Mouse (Mus musculus): ENCODE data around the gene Ttc28. TPM values are rescaled to one million over a fixed set of nuclear protein-coding genes. Genes with fewer than 3 reads are reported as not detected.

The Ttc28 gene
- polyA plus RNA-seq, 1 experiment from 2014 or later, result 17.8 TPM

DNA sequence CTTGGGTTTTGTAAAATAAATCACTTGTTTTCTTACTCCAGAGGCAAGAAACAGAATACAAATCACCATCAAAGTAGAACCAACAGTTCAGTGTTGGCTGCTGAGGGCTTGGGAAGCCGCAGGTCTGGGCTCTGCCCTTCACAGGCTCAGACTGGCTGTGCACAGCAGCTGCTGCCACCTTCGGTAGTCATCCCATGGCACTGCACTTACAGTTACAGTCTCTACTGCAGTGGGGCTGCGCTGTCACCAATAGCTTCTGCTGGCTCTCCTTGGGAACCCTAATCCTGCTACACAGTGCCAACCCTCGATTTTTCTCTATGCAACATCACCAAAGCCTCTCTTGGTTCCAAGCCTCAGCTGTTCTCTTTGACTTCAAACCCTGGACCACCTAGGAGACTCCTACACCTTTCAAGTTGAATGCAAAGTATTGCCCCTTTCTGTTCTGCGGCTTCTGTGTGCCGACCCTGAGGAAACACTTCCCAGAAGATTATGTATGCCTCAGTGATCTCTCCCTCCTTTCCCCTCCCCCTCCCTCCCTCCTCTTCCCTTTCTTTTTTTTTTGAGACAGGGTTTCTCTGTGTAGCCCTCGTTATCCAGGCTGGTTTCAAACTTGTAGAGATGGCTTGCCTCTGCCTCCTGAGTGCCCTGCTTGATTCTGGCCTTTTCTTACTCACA lies 17.6 kb downstream of the Ttc28 start:
- Histone ChIP-seq H3K9ac (replicated peaks; ENCODE audit: low read depth, low read length) (no peak overlapping the region), H3K27me3 (ENCODE audit: control insufficient read depth, insufficient read depth, low read length) (no peaks in the 10 kb centered on the region), H3K9me3 (ENCODE audit: control insufficient read depth, low read depth, low read length) (no peaks in the 10 kb centered on the region), H3K4me1 (ENCODE audit: control insufficient read depth, insufficient read depth, low read length) (no peaks in the 10 kb centered on the region), H3K36me3 (ENCODE audit: control insufficient read depth, insufficient read depth, low read length) (peaks cover 14% of the 10 kb centered on the region; the same call in 1 of the 2 replicates), H3K4me3 (ENCODE audit: low read depth, low read length) (no peak overlapping the region), H3K27ac (ENCODE audit: low read length) (no peak overlapping the region), H3K4me2 (replicated peaks; ENCODE audit: low read depth, low read length) (no peak overlapping the region)
- 58% methylated on average over 7 of the region's 7 CpGs for WGBS
- no peak for ATAC-seq (ENCODE audit: insufficient number of reproducible peaks, insufficient read depth, low FRiP score, low read depth)

DNA sequence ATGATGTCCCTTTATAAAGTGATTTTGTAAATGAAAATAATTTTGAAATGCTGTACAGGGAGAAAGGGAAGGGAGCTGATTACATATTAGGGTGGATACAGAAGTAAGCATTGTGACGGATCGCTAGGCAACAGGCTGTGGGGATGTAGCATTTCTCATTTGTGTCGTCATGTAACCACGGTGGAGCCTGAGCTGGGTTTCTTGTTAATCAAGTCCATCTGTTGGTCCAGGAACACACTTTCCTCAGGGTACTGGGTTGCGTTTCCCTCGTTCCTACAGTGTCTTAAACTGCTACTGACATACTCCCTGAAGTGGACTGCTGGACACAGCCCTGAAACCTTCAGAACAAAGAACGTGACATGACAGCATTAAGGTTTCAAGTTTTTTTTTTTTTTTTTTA lies 18.6 kb downstream of the Ttc28 start:
- no peak for ATAC-seq (ENCODE audit: insufficient number of reproducible peaks, insufficient read depth, low FRiP score, low read depth)
- Histone ChIP-seq H3K9ac (replicated peaks; ENCODE audit: low read depth, low read length) (no peak overlapping the region), H3K4me1 (ENCODE audit: control insufficient read depth, insufficient read depth, low read length) (no peaks in the 10 kb centered on the region), H3K4me2 (replicated peaks; ENCODE audit: low read depth, low read length) (no peak overlapping the region), H3K9me3 (ENCODE audit: control insufficient read depth, low read depth, low read length) (no peaks in the 10 kb centered on the region), H3K27ac (ENCODE audit: low read length) (no peak overlapping the region), H3K36me3 (ENCODE audit: control insufficient read depth, insufficient read depth, low read length) (peaks cover 12% of the 10 kb centered on the region; the same call in 1 of the 2 replicates), H3K27me3 (ENCODE audit: control insufficient read depth, insufficient read depth, low read length) (no peaks in the 10 kb centered on the region), H3K4me3 (ENCODE audit: low read depth, low read length) (no peak overlapping the region)
- WGBS, result 73% methylated on average over 7 of the region's 7 CpGs

DNA sequence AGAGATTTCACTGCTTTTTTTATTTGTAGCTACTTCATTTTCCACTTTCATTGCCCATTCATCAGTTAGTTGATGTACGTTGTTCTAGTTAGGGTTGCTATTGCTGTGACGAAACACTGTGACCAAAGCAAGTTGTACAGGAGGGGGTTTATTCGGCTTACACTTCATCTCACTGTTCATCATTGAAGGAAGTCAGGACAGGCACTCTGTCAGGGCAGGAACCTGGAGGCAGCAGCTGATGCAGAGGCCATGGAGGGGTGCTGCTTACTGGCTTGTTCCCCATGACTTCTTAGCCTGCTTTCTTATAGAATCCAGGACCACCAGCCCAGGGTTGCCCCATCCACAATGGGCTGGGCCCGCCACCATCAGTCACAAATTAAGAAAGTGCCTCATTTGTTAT lies 19.2 kb downstream of the Ttc28 start:
- no peaks in the 10 kb centered on the region for H3K9me3 ChIP-seq (ENCODE audit: control insufficient read depth, low read depth, low read length)
- H3K27me3 ChIP-seq (ENCODE audit: control insufficient read depth, insufficient read depth, low read length), result no peaks in the 10 kb centered on the region
- no peak overlapping the region for H3K9ac ChIP-seq (replicated peaks; ENCODE audit: low read depth, low read length)
- H3K4me2 ChIP-seq (replicated peaks; ENCODE audit: low read depth, low read length), result no peak overlapping the region
- H3K36me3 ChIP-seq (ENCODE audit: control insufficient read depth, insufficient read depth, low read length), result peaks cover 11% of the 10 kb centered on the region; the same call in 1 of the 2 replicates
- no peak for ATAC-seq (ENCODE audit: insufficient number of reproducible peaks, insufficient read depth, low FRiP score, low read depth)
- H3K4me3 ChIP-seq (ENCODE audit: low read depth, low read length), result no peak overlapping the region
- 94% methylated on average over 4 of the region's 4 CpGs for WGBS
- H3K4me1 ChIP-seq (ENCODE audit: control insufficient read depth, insufficient read depth, low read length), result no peaks in the 10 kb centered on the region
- no peak overlapping the region for H3K27ac ChIP-seq (ENCODE audit: low read length)

DNA sequence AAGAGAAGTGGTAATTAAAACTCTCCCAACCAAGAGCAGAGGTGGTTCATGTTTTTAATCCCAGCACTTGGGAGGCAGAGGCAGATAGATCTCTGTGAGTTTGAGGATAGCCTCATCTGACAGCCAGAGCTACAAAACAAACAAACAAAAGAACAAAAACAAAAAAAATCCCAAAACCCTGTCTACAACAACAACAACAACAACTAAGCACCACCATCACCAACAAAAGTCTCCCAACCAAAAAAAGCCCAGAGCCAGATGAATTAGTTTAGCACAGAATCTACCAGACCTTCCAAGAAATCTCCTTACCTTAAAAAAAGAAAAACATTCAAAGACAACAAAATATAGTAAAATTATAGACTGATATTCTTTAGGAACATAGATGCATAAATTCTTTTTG lies 20.7 kb downstream of the Ttc28 start:
- no peak overlapping the region for H3K4me3 ChIP-seq (ENCODE audit: low read depth, low read length)
- no peak overlapping the region for H3K9ac ChIP-seq (replicated peaks; ENCODE audit: low read depth, low read length)
- ATAC-seq (ENCODE audit: insufficient number of reproducible peaks, insufficient read depth, low FRiP score, low read depth), result no peak
- H3K4me1 ChIP-seq (ENCODE audit: control insufficient read depth, insufficient read depth, low read length), result no peaks in the 10 kb centered on the region
- H3K27me3 ChIP-seq (ENCODE audit: control insufficient read depth, insufficient read depth, low read length), result no peaks in the 10 kb centered on the region
- H3K36me3 ChIP-seq (ENCODE audit: control insufficient read depth, insufficient read depth, low read length), result peaks cover under 1% of the 10 kb centered on the region; the same call in 1 of the 2 replicates
- H3K27ac ChIP-seq (ENCODE audit: low read length), result no peak overlapping the region
- H3K4me2 ChIP-seq (replicated peaks; ENCODE audit: low read depth, low read length), result no peak overlapping the region
- no peaks in the 10 kb centered on the region for H3K9me3 ChIP-seq (ENCODE audit: control insufficient read depth, low read depth, low read length)

DNA sequence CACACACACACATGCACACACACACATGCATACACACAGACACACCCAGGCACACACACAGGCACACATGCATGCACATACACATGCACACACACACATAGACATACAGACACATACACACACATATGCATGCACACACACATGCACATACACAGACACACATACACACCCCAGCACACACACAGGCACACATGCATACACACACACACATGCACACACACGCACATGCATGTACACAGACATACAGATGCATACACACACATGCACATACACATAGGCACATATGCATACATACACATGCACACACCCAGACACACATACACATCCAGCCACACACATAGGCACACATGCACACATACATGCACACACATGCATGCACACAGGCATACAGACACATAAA lies 27.1 kb downstream of the Ttc28 start:
- Histone ChIP-seq H3K4me1 (ENCODE audit: control insufficient read depth, insufficient read depth, low read length) (no peaks in the 10 kb centered on the region), H3K9ac (replicated peaks; ENCODE audit: low read depth, low read length) (no peak overlapping the region), H3K27ac (ENCODE audit: low read length) (no peak overlapping the region), H3K9me3 (ENCODE audit: control insufficient read depth, low read depth, low read length) (no peaks in the 10 kb centered on the region; the same call in 1 of the 2 replicates), H3K4me2 (replicated peaks; ENCODE audit: low read depth, low read length) (no peak overlapping the region), H3K36me3 (ENCODE audit: control insufficient read depth, insufficient read depth, low read length) (no peaks in the 10 kb centered on the region), H3K4me3 (ENCODE audit: low read depth, low read length) (no peak overlapping the region), H3K27me3 (ENCODE audit: control insufficient read depth, insufficient read depth, low read length) (no peaks in the 10 kb centered on the region)
- WGBS, result 95% methylated on average over 1 of the region's 1 CpGs
- no peak for ATAC-seq (ENCODE audit: insufficient number of reproducible peaks, insufficient read depth, low FRiP score, low read depth)

DNA sequence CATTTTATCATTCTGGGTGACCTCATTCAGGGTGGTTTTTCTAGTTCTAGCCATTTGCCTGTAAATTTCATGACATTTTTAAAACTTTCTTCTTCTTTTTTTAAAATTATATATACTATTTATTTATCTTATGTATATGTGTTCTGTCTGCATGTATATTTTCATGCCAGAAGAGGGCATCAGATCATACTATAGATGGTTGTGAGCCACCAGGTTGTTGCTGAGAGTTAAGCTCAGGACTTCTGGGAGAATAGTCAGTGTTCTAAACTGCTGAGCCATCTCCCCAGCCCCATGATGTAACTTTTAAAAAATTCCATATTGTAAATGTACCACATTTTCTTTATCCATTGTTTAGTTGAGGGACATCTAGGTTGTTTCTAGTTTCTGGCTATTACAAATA lies 29.3 kb downstream of the Ttc28 start:
- ATAC-seq (ENCODE audit: insufficient number of reproducible peaks, insufficient read depth, low FRiP score, low read depth), result no peak
- no peaks in the 10 kb centered on the region; the same call in 1 of the 2 replicates for H3K9me3 ChIP-seq (ENCODE audit: control insufficient read depth, low read depth, low read length)

DNA sequence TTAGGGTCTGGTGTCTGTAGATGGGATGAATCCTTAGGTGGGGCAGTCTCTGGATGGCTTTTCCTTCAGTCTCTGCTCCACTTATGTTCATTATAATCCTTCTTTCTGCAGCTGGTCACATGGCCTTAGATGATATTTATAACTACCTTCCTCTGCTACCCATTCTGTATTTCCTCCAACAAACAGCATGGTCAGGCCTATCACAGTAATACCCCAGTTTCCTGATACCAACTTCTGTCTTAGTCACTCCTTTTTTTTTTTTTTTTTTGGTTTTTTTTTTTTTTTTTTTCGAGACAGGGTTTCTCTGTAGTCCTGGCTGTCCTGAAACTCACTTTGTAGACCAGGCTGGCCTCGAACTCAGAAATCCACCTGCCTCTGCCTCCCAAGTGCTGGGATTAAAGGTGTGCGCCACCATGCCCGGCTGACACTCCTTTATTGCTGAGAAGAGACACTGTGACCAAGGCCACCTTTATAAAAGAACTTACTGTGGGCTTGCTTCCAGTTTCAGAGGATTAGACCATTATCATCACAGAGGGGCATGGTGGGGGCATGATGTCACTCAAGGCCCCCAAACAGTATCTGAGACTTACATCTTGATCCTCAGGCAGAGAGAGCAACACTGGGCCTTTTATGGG lies 30.5 kb downstream of the Ttc28 start:
- WGBS, result 86% methylated on average over 4 of the region's 4 CpGs
- H3K27me3 ChIP-seq (ENCODE audit: control insufficient read depth, insufficient read depth, low read length), result no peaks in the 10 kb centered on the region

More for the DNA sequence above, 29.3 kb downstream of the Ttc28 start:
- H3K4me2 ChIP-seq (replicated peaks; ENCODE audit: low read depth, low read length), result no peak overlapping the region
- H3K9ac ChIP-seq (replicated peaks; ENCODE audit: low read depth, low read length), result no peak overlapping the region
- H3K27me3 ChIP-seq (ENCODE audit: control insufficient read depth, insufficient read depth, low read length), result no peaks in the 10 kb centered on the region
- no peak overlapping the region for H3K4me3 ChIP-seq (ENCODE audit: low read depth, low read length)
- H3K4me1 ChIP-seq (ENCODE audit: control insufficient read depth, insufficient read depth, low read length), result no peaks in the 10 kb centered on the region
- no peak overlapping the region for H3K27ac ChIP-seq (ENCODE audit: low read length)
- no peaks in the 10 kb centered on the region for H3K36me3 ChIP-seq (ENCODE audit: control insufficient read depth, insufficient read depth, low read length)

DNA sequence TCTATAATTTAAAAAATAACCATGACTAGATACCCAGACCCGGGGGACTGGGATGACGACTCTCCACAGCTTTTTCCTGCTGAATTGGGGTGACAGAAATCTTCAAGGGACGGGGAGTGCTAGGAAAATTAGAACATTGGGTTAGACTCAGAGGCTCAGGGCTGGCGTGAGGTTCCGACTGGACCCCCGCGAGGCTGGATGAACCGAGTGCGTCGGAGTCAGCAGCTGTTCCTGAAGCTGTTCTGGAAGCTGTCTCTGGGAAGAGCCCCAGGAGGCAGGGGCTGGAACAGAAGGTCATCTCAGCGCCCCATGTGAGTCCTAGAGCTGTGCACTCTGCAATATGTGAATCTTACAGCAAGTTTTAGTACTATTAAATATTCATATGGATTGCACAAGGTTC lies 35.3 kb downstream of the Ttc28 start:
- no peaks in the 10 kb centered on the region for H3K9me3 ChIP-seq (ENCODE audit: control insufficient read depth, low read depth, low read length)
- 84% methylated on average over 11 of the region's 11 CpGs for whole genome bisulfite sequencing
- no peaks in the 10 kb centered on the region for H3K36me3 ChIP-seq (ENCODE audit: control insufficient read depth, insufficient read depth, low read length)
- no peak overlapping the region for H3K4me3 ChIP-seq (ENCODE audit: low read depth, low read length)
- H3K4me1 ChIP-seq (ENCODE audit: control insufficient read depth, insufficient read depth, low read length), result no peaks in the 10 kb centered on the region
- no peak overlapping the region for H3K4me2 ChIP-seq (replicated peaks; ENCODE audit: low read depth, low read length)
- no peak overlapping the region for H3K9ac ChIP-seq (replicated peaks; ENCODE audit: low read depth, low read length)
- ATAC-seq (ENCODE audit: insufficient number of reproducible peaks, insufficient read depth, low FRiP score, low read depth), result no peak
- H3K27ac ChIP-seq (ENCODE audit: low read length), result no peak overlapping the region
- no peaks in the 10 kb centered on the region for H3K27me3 ChIP-seq (ENCODE audit: control insufficient read depth, insufficient read depth, low read length)

More for the DNA sequence above, 30.5 kb downstream of the Ttc28 start:
- no peak overlapping the region for H3K4me2 ChIP-seq (replicated peaks; ENCODE audit: low read depth, low read length)
- no peaks in the 10 kb centered on the region for H3K36me3 ChIP-seq (ENCODE audit: control insufficient read depth, insufficient read depth, low read length)
- no peak overlapping the region for H3K9ac ChIP-seq (replicated peaks; ENCODE audit: low read depth, low read length)
- no peak for ATAC-seq (ENCODE audit: insufficient number of reproducible peaks, insufficient read depth, low FRiP score, low read depth)
- H3K9me3 ChIP-seq (ENCODE audit: control insufficient read depth, low read depth, low read length), result no peaks in the 10 kb centered on the region; the same call in 1 of the 2 replicates
- H3K4me1 ChIP-seq (ENCODE audit: control insufficient read depth, insufficient read depth, low read length), result no peaks in the 10 kb centered on the region
- no peak overlapping the region for H3K27ac ChIP-seq (ENCODE audit: low read length)
- no peak overlapping the region for H3K4me3 ChIP-seq (ENCODE audit: low read depth, low read length)

Measured in stomach, embryonic 14.5 days (tissue).